Mouse (Mus musculus): ENCODE data around the gene Trmt10c.
A peak's percentile ranks its signal among the peaks of the same experiment; 100 is the strongest.
"Not testable (repeated sequence)": the region's sequence is repeated elsewhere in the genome, so short reads cannot be mapped to it uniquely, and the experiment has no call there.

Trmt10c gene

GRCm38 (mm10) chr16:56037138-56038010, at the start of gene Trmt10c:
Gene Trmt10c, minus strand, starts transcription at chr16:56037819.
- DNase-seq (ENCODE audit: low spot score): peak; percentile 93

GRCm38 (mm10) chr16:56086336-56086735, 48.7 kb upstream of the Trmt10c start:
- DNase-seq (ENCODE audit: low spot score): no peak

- DNase-seq (ENCODE audit: low spot score): no peak
Observed at GRCm38 (mm10) chr16:56081691-56082090, 44.1 kb upstream of the Trmt10c start.

GRCm38 (mm10) chr16:56079419-56079818, 41.8 kb upstream of the Trmt10c start:
- DNase-seq (ENCODE audit: low spot score): no peak

GRCm38 (mm10) chr16:56076121-56076869, 38.7 kb upstream of the Trmt10c start:
- DNase-seq (ENCODE audit: low spot score): no peak

- DNase-seq (ENCODE audit: low spot score): peak; percentile 79
Observed at GRCm38 (mm10) chr16:56075222-56076111, 37.8 kb upstream of the Trmt10c start.

GRCm38 (mm10) chr16:56074565-56074964, 36.9 kb upstream of the Trmt10c start:
- DNase-seq (ENCODE audit: low spot score): no peak

GRCm38 (mm10) chr16:56074122-56074521, 36.5 kb upstream of the Trmt10c start:
- no peak for DNase-seq (ENCODE audit: low spot score)

GRCm38 (mm10) chr16:56073150-56073549, 35.5 kb upstream of the Trmt10c start:
- not testable (repeated sequence) for DNase-seq (ENCODE audit: low spot score)

GRCm38 (mm10) chr16:56072533-56072932, 34.9 kb upstream of the Trmt10c start:
- DNase-seq (ENCODE audit: low spot score): no peak

GRCm38 (mm10) chr16:56071317-56072232, 34.0 kb upstream of the Trmt10c start:
- no peak for DNase-seq (ENCODE audit: low spot score)

- DNase-seq (ENCODE audit: low spot score): no peak
Observed at GRCm38 (mm10) chr16:56068523-56069070, 31.0 kb upstream of the Trmt10c start.

- DNase-seq (ENCODE audit: low spot score): no peak
Observed at GRCm38 (mm10) chr16:56066113-56066512, 28.5 kb upstream of the Trmt10c start.

GRCm38 (mm10) chr16:56064334-56064990, 26.8 kb upstream of the Trmt10c start:
- peak; percentile 42 for DNase-seq (ENCODE audit: low spot score)

- no peak for DNase-seq (ENCODE audit: low spot score)
Observed at GRCm38 (mm10) chr16:56062981-56063380, 25.4 kb upstream of the Trmt10c start.

- DNase-seq (ENCODE audit: low spot score): no peak
Observed at GRCm38 (mm10) chr16:56061995-56062594, 24.5 kb upstream of the Trmt10c start.

GRCm38 (mm10) chr16:56058151-56058550, 20.5 kb upstream of the Trmt10c start:
- DNase-seq (ENCODE audit: low spot score): no peak

- no peak for DNase-seq (ENCODE audit: low spot score)
Observed at GRCm38 (mm10) chr16:56056944-56057590, 19.4 kb upstream of the Trmt10c start.

- no peak for DNase-seq (ENCODE audit: low spot score)
Observed at GRCm38 (mm10) chr16:56055911-56056310, 18.3 kb upstream of the Trmt10c start.

Data from urinary bladder, postnatal 14 days (tissue).